Mouse (Mus musculus): Measurements from ENCODE around the gene Morf4l2. TPM values are rescaled to one million over a fixed set of nuclear protein-coding genes. Genes with fewer than 3 reads are reported as not detected.
"Not testable (repeated sequence)": the region's sequence is repeated elsewhere in the genome, so short reads cannot be mapped to it uniquely, and the experiment has no call there.

Morf4l2 gene
- polyA plus RNA-seq, 1 experiment from 2014 or later = 552 TPM

DNA sequence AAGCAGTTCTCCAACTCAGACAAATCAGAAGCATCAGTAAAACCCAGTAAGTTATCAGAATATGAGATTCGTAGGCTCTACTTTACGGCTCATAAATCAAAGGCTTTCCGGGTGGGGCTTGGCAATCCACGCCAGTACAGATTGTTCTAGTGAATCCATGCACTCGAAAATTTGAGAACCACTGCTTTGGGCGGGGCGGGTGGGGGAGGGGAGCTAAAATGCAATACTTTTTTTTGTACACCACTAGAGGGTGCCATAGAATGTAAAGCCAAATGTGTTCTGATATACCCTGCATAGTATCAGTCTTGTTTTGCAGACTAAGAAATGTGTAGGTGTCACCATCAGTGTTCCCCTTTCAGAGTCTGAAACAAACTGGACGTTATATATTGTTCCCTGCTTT lies 1.2 kb upstream of the Morf4l2 start:
- Histone ChIP-seq H3K4me2 (ENCODE audit: low read length) (no peak overlapping the region), H3K4me1 (ENCODE audit: control insufficient read depth, insufficient read depth, low read depth, low read length) (no peaks in the 10 kb centered on the region), H3K27me3 (replicated peaks; ENCODE audit: control insufficient read depth, insufficient read depth, low read length) (no peaks in the 10 kb centered on the region), H3K4me3 (ENCODE audit: low read length) (no peak overlapping the region), H3K9ac (ENCODE audit: low read depth, low read length) (no peak overlapping the region), H3K9me3 (ENCODE audit: control insufficient read depth, low read length) (no peaks in the 10 kb centered on the region), H3K36me3 (ENCODE audit: control insufficient read depth, insufficient read depth, low read length) (no peaks in the 10 kb centered on the region), H3K27ac (ENCODE audit: low read depth, low read length) (no peak overlapping the region)
- WGBS = 78% methylated on average over 8 of the region's 8 CpGs
- ATAC-seq = no peak

- Histone ChIP-seq H3K27ac (ENCODE audit: low read depth, low read length) (peak overlapping the region; percentile 87), H3K4me3 (ENCODE audit: low read length) (peak overlapping the region; percentile 43), H3K4me2 (ENCODE audit: low read length) (peak overlapping the region; percentile 57), H3K9me3 (ENCODE audit: control insufficient read depth, low read length) (no peaks in the 10 kb centered on the region), H3K4me1 (ENCODE audit: control insufficient read depth, insufficient read depth, low read depth, low read length) (peaks cover 7% of the 10 kb centered on the region), H3K9ac (ENCODE audit: low read depth, low read length) (0 out of 2 replicates have a peak overlapping the region, but pooled peaks have one; percentile 52), H3K27me3 (replicated peaks; ENCODE audit: control insufficient read depth, insufficient read depth, low read length) (no peaks in the 10 kb centered on the region), H3K36me3 (ENCODE audit: control insufficient read depth, insufficient read depth, low read length) (no peaks in the 10 kb centered on the region)
- WGBS = 25% methylated on average over 5 of the region's 5 CpGs
- no peak for ATAC-seq
These were observed 808 bp downstream of the Morf4l2 start for GRCm38 (mm10) chrX:136742661-136743103.

GRCm38 (mm10) chrX:136742241-136742640 lies 1.2 kb downstream of the Morf4l2 start:
- H3K27me3 ChIP-seq (replicated peaks; ENCODE audit: control insufficient read depth, insufficient read depth, low read length) = no peaks in the 10 kb centered on the region
- WGBS = 27% methylated on average over 10 of the region's 10 CpGs
- no peak for ATAC-seq

DNA sequence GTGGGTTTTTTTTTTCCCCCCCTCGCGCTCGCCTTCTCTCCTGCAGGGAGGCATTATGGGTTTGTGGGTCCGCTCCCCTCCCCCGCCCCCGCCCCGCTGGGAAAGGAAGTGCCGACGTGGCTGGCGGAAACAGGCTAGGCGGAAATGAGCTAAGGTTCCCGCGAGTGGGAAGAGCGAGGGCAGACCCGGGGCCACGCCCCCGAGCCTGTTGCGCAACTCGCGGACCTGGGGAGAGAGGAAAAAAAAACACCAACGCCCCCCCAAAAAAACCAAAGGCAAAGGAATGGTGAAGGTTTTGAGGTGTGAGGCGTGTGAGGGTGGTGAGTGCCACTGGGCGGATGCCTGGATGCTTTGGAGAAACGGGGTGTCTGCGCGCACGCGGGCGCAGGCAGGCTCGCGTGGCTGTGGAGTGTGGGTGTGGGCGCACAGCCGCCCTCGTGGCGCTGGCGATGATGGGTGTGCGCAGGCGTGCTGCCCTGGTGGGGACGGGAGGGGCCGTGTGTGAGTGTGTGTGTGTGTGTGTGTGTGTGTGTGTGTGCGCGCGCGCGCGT lies 1.8 kb downstream of the Morf4l2 start:
- no peaks in the 10 kb centered on the region for H3K27me3 ChIP-seq (replicated peaks; ENCODE audit: control insufficient read depth, insufficient read depth, low read length)
- ATAC-seq = peak; percentile 78

More at GRCm38 (mm10) chrX:136742241-136742640, 1.2 kb downstream of the Morf4l2 start:
- no peaks in the 10 kb centered on the region for H3K36me3 ChIP-seq (ENCODE audit: control insufficient read depth, insufficient read depth, low read length)
- H3K4me3 ChIP-seq (ENCODE audit: low read length) = peak overlapping the region; percentile 43
- peaks cover 7% of the 10 kb centered on the region for H3K4me1 ChIP-seq (ENCODE audit: control insufficient read depth, insufficient read depth, low read depth, low read length)
- no peaks in the 10 kb centered on the region for H3K9me3 ChIP-seq (ENCODE audit: control insufficient read depth, low read length)
- peak overlapping the region; percentile 52 for H3K9ac ChIP-seq (ENCODE audit: low read depth, low read length)
- H3K4me2 ChIP-seq (ENCODE audit: low read length) = peak overlapping the region; percentile 57
- peak overlapping the region; percentile 87 for H3K27ac ChIP-seq (ENCODE audit: low read depth, low read length)

GRCm38 (mm10) chrX:136740791-136741650 lies 2.5 kb downstream of the Morf4l2 start:
- peak overlapping the region; percentile 53 for H3K4me3 ChIP-seq (ENCODE audit: low read length)
- H3K9ac ChIP-seq (ENCODE audit: low read depth, low read length) = peak overlapping the region; percentile 71
- H3K27ac ChIP-seq (ENCODE audit: low read depth, low read length) = peak overlapping the region; percentile 87
- H3K9me3 ChIP-seq (ENCODE audit: control insufficient read depth, low read length) = no peaks in the 10 kb centered on the region
- 17% methylated on average over 39 of the region's 39 CpGs for WGBS
- H3K36me3 ChIP-seq (ENCODE audit: control insufficient read depth, insufficient read depth, low read length) = no peaks in the 10 kb centered on the region
- peak; percentile 98 for ATAC-seq
- peak overlapping the region; percentile 33; the same call in 1 of the 2 replicates for H3K4me2 ChIP-seq (ENCODE audit: low read length)
- peaks cover 7% of the 10 kb centered on the region for H3K4me1 ChIP-seq (ENCODE audit: control insufficient read depth, insufficient read depth, low read depth, low read length)
- H3K27me3 ChIP-seq (replicated peaks; ENCODE audit: control insufficient read depth, insufficient read depth, low read length) = no peaks in the 10 kb centered on the region

More for the DNA sequence above, 1.8 kb downstream of the Morf4l2 start:
- peak overlapping the region; percentile 57 for H3K4me2 ChIP-seq (ENCODE audit: low read length)
- peak overlapping the region; percentile 52 for H3K9ac ChIP-seq (ENCODE audit: low read depth, low read length)
- peaks cover 7% of the 10 kb centered on the region for H3K4me1 ChIP-seq (ENCODE audit: control insufficient read depth, insufficient read depth, low read depth, low read length)
- peak overlapping the region; percentile 87 for H3K27ac ChIP-seq (ENCODE audit: low read depth, low read length)
- peak overlapping the region; percentile 43 for H3K4me3 ChIP-seq (ENCODE audit: low read length)
- 25% methylated on average over 38 of the region's 46 CpGs for WGBS
- no peaks in the 10 kb centered on the region for H3K36me3 ChIP-seq (ENCODE audit: control insufficient read depth, insufficient read depth, low read length)
- no peaks in the 10 kb centered on the region for H3K9me3 ChIP-seq (ENCODE audit: control insufficient read depth, low read length)

DNA sequence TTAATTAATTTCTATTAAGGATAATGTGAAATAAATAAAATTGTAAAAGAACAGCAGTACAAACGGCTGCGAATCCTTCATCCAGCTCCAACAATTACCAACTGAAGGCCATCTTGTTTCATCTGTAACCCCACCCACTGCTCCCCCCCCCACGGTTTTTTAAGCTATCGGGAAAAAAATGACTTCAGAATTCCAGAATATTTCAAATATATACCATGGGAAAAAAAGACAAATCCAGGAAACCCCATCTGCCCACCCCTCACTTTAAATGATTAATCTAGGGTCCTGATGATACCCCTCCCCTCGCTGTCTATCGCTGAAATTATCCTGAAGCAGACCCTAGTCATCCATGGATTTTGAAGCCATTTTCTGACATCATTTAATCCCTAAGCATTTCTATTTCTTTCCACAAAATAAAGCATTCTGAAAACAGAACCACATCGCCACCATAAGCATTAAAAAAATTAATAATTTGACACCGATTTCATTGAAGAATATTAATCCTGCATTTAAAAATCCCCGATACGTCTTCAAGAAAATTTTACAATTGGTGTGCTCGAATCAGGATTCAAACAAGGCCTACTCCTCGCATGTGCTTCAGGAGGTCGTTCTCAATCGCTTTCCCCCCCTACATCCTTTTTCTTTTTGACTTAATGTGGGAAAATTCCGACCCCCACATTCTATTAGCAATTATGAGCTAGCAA lies 3.3 kb downstream of the Morf4l2 start:
- WGBS = 23% methylated on average over 15 of the region's 15 CpGs
- H3K4me1 ChIP-seq (ENCODE audit: control insufficient read depth, insufficient read depth, low read depth, low read length) = peaks cover 7% of the 10 kb centered on the region
- no peak for ATAC-seq

GRCm38 (mm10) chrX:136732016-136732415 lies 11.5 kb downstream of the Morf4l2 start:
- Histone ChIP-seq H3K4me2 (ENCODE audit: low read length) (no peak overlapping the region), H3K4me3 (ENCODE audit: low read length) (no peak overlapping the region), H3K27ac (ENCODE audit: low read depth, low read length) (no peak overlapping the region), H3K9me3 (ENCODE audit: control insufficient read depth, low read length) (no peaks in the 10 kb centered on the region), H3K9ac (ENCODE audit: low read depth, low read length) (no peak overlapping the region), H3K36me3 (ENCODE audit: control insufficient read depth, insufficient read depth, low read length) (no peaks in the 10 kb centered on the region), H3K27me3 (replicated peaks; ENCODE audit: control insufficient read depth, insufficient read depth, low read length) (no peaks in the 10 kb centered on the region), H3K4me1 (ENCODE audit: control insufficient read depth, insufficient read depth, low read depth, low read length) (no peaks in the 10 kb centered on the region)
- ATAC-seq = no peak
- WGBS = 92% methylated on average over 4 of the region's 4 CpGs

More for the DNA sequence above, 3.3 kb downstream of the Morf4l2 start:
- peak overlapping the region; percentile 71 for H3K9ac ChIP-seq (ENCODE audit: low read depth, low read length)
- no peaks in the 10 kb centered on the region for H3K27me3 ChIP-seq (replicated peaks; ENCODE audit: control insufficient read depth, insufficient read depth, low read length)
- no peaks in the 10 kb centered on the region for H3K36me3 ChIP-seq (ENCODE audit: control insufficient read depth, insufficient read depth, low read length)
- H3K4me3 ChIP-seq (ENCODE audit: low read length) = peak overlapping the region; percentile 53
- peak overlapping the region; percentile 66; the same call in 1 of the 2 replicates for H3K27ac ChIP-seq (ENCODE audit: low read depth, low read length)
- H3K9me3 ChIP-seq (ENCODE audit: control insufficient read depth, low read length) = no peaks in the 10 kb centered on the region
- peak overlapping the region; percentile 33 for H3K4me2 ChIP-seq (ENCODE audit: low read length)

- H3K9ac ChIP-seq (ENCODE audit: low read depth, low read length); H3K27ac ChIP-seq (ENCODE audit: low read depth, low read length): not testable (repeated sequence)
- WGBS = 21% methylated on average over 3 of the region's 3 CpGs
These were observed 28.6 kb downstream of the Morf4l2 start for GRCm38 (mm10) chrX:136714742-136715474.

More at GRCm38 (mm10) chrX:136714742-136715474, 28.6 kb downstream of the Morf4l2 start:
- not testable (repeated sequence) for H3K4me3 ChIP-seq (ENCODE audit: low read length); H3K27me3 ChIP-seq (replicated peaks; ENCODE audit: control insufficient read depth, insufficient read depth, low read length); H3K4me2 ChIP-seq (ENCODE audit: low read length); H3K36me3 ChIP-seq (ENCODE audit: control insufficient read depth, insufficient read depth, low read length); H3K9me3 ChIP-seq (ENCODE audit: control insufficient read depth, low read length); H3K4me1 ChIP-seq (ENCODE audit: control insufficient read depth, insufficient read depth, low read depth, low read length)
- ATAC-seq = peak; percentile 96
